Mouse (Mus musculus) embryonic facial prominence, embryonic 15.5 days (tissue): ENCODE measurements around the gene Igf2r. TPM values are rescaled to one million over a fixed set of nuclear protein-coding genes. Genes with fewer than 3 reads are reported as not detected.
A peak's percentile ranks its signal among the peaks of the same experiment; 100 is the strongest.

ENCODE experiments used
- ATAC-seq: fragments of 200-750 bp; cut with Nextera tagmentation; 2 replicates; pipeline ENCODE4 v1.8.0; 2017; ENCODE audit warnings: low read depth, moderate TSS enrichment; ENCODE audit not compliant: insufficient number of reproducible peaks, low FRiP score, low TSS enrichment
- H3K27ac ChIP-seq: fragments of 300-500 bp; sonication (generic); replicated peaks from 2 replicates; pipeline ENCODE4 v1.5.1; 2015; ENCODE audit warnings: mild to moderate bottlenecking, inconsistent platforms
- H3K27me3 ChIP-seq: fragments of 300-500 bp; sonication (generic); 2 replicates; pipeline ENCODE4 v1.6.1; 2015; ENCODE audit warnings: inconsistent platforms
- H3K36me3 ChIP-seq: fragments of 300-500 bp; sonication (generic); 2 replicates; pipeline ENCODE4 v1.6.1; 2015; ENCODE audit warnings: mild to moderate bottlenecking, inconsistent platforms
- H3K4me1 ChIP-seq: fragments of 300-500 bp; sonication (generic); 2 replicates; pipeline ENCODE4 v1.6.1; 2015; ENCODE audit warnings: inconsistent platforms
- H3K4me2 ChIP-seq: fragments of 300-500 bp; sonication (generic); replicated peaks from 2 replicates; pipeline ENCODE4 v1.6.1; 2015; ENCODE audit warnings: mild to moderate bottlenecking, inconsistent platforms
- H3K4me3 ChIP-seq: fragments of 300-500 bp; sonication (generic); replicated peaks from 2 replicates; pipeline ENCODE4 v1.5.1; 2015; ENCODE audit warnings: mild to moderate bottlenecking, inconsistent platforms
- H3K9ac ChIP-seq: fragments of 300-500 bp; sonication (generic); 2 replicates; pipeline ENCODE4 v1.6.1; 2015; ENCODE audit warnings: inconsistent platforms
- H3K9me3 ChIP-seq: fragments of 300-500 bp; sonication (generic); replicated peaks from 2 replicates; pipeline ENCODE4 v1.6.1; 2016; ENCODE audit warnings: inconsistent platforms
- WGBS: fragments of 180-500 bp; shearing (Covaris S2); methylation state at CpG from one replicate; pipeline ENCODE4 v1.1.7; 2015; 5-methylcytosine and 5-hydroxymethylcytosine counted together
- polyA plus RNA-seq: library from polyadenylated mRNA; unstranded; fragments of >200 nt; fragmentation: Nextera tagmentation; extraction: Ambion mirVana; gene quantifications from 2 replicates; pipeline ENCODE4 v1.2.1, GENCODE M21; 2015

Gene Igf2r
- polyA plus RNA-seq, 1 experiment from 2014 or later, result 39.8 TPM

- H3K9me3 ChIP-seq, result peaks cover 12% of the 10 kb centered on the region
- no peaks in the 10 kb centered on the region for H3K27me3 ChIP-seq
- H3K36me3 ChIP-seq, result peaks cover 69% of the 10 kb centered on the region
- ATAC-seq, result no peak
- H3K27ac ChIP-seq, result peak overlapping the region; percentile 87
- H3K4me2 ChIP-seq, result peak overlapping the region; percentile 43
- peak overlapping the region; percentile 56 for H3K4me3 ChIP-seq
- peaks cover 38% of the 10 kb centered on the region for H3K4me1 ChIP-seq
- 47% methylated on average over 38 of the region's 38 CpGs for WGBS
- peak overlapping the region; percentile 57 for H3K9ac ChIP-seq
Measured at GRCm38 (mm10) chr17:12742151-12742908, 27.1 kb downstream of the Igf2r start.

GRCm38 (mm10) chr17:12741218-12741968 is 28.1 kb downstream of the Igf2r start:
- Histone ChIP-seq H3K9me3 (peaks cover 12% of the 10 kb centered on the region), H3K4me1 (peaks cover 38% of the 10 kb centered on the region), H3K9ac (peak overlapping the region; percentile 57), H3K4me3 (peak overlapping the region; percentile 56), H3K36me3 (peaks cover 67% of the 10 kb centered on the region), H3K4me2 (peak overlapping the region; percentile 43), H3K27me3 (no peaks in the 10 kb centered on the region), H3K27ac (peak overlapping the region; percentile 87)
- 51% methylated on average over 36 of the region's 45 CpGs for WGBS
- ATAC-seq, result peak; percentile 83

- H3K4me3 ChIP-seq, result no peak overlapping the region
- peak overlapping the region; percentile 87 for H3K27ac ChIP-seq
- peaks cover 56% of the 10 kb centered on the region for H3K36me3 ChIP-seq
- H3K4me2 ChIP-seq, result no peak overlapping the region
- ATAC-seq, result no peak
- peaks cover 12% of the 10 kb centered on the region for H3K9me3 ChIP-seq
- H3K4me1 ChIP-seq, result peaks cover 39% of the 10 kb centered on the region
- no peak overlapping the region for H3K9ac ChIP-seq
- H3K27me3 ChIP-seq, result no peaks in the 10 kb centered on the region
- WGBS, result 50% methylated on average over 2 of the region's 2 CpGs
Measured at GRCm38 (mm10) chr17:12740317-12740716, 29.1 kb downstream of the Igf2r start.

- peaks cover 38% of the 10 kb centered on the region for H3K4me1 ChIP-seq
- no peak overlapping the region for H3K4me2 ChIP-seq
- no peaks in the 10 kb centered on the region for H3K27me3 ChIP-seq
- peaks cover 12% of the 10 kb centered on the region for H3K9me3 ChIP-seq
- H3K9ac ChIP-seq, result no peak overlapping the region
- ATAC-seq, result no peak
- WGBS, result 44% methylated on average over 4 of the region's 4 CpGs
- H3K4me3 ChIP-seq, result no peak overlapping the region
- H3K27ac ChIP-seq, result peak overlapping the region; percentile 87
- H3K36me3 ChIP-seq, result peaks cover 48% of the 10 kb centered on the region
Measured at GRCm38 (mm10) chr17:12739516-12739915, 29.9 kb downstream of the Igf2r start.

GRCm38 (mm10) chr17:12737934-12738333 is 31.5 kb downstream of the Igf2r start:
- peaks cover 10% of the 10 kb centered on the region for H3K9me3 ChIP-seq
- H3K4me2 ChIP-seq, result no peak overlapping the region
- no peak overlapping the region for H3K4me3 ChIP-seq
- 31% methylated on average over 1 of the region's 1 CpGs for WGBS
- peak overlapping the region; percentile 3; the same call in 1 of the 2 replicates for H3K27ac ChIP-seq
- peaks cover 33% of the 10 kb centered on the region for H3K36me3 ChIP-seq
- no peak for ATAC-seq
- no peaks in the 10 kb centered on the region for H3K27me3 ChIP-seq
- no peak overlapping the region for H3K9ac ChIP-seq
- peaks cover 40% of the 10 kb centered on the region for H3K4me1 ChIP-seq

- no peak overlapping the region for H3K4me3 ChIP-seq
- 15% methylated on average over 12 of the region's 12 CpGs for WGBS
- peak; percentile 66 for ATAC-seq
- H3K4me1 ChIP-seq, result peaks cover 28% of the 10 kb centered on the region
- H3K27me3 ChIP-seq, result no peaks in the 10 kb centered on the region
- H3K36me3 ChIP-seq, result peaks cover 15% of the 10 kb centered on the region
- H3K9ac ChIP-seq, result no peak overlapping the region
- peak overlapping the region; percentile 76 for H3K27ac ChIP-seq
- no peaks in the 10 kb centered on the region for H3K9me3 ChIP-seq
- peak overlapping the region; percentile 27 for H3K4me2 ChIP-seq
Measured at GRCm38 (mm10) chr17:12734205-12734857, 35.1 kb downstream of the Igf2r start.

GRCm38 (mm10) chr17:12733128-12733527 is 36.3 kb downstream of the Igf2r start:
- ATAC-seq, result no peak
- no peak overlapping the region for H3K4me3 ChIP-seq
- H3K27me3 ChIP-seq, result no peaks in the 10 kb centered on the region
- no peak overlapping the region for H3K4me2 ChIP-seq
- peaks cover 19% of the 10 kb centered on the region for H3K36me3 ChIP-seq
- H3K9me3 ChIP-seq, result no peaks in the 10 kb centered on the region
- H3K4me1 ChIP-seq, result peaks cover 30% of the 10 kb centered on the region
- H3K27ac ChIP-seq, result no peak overlapping the region
- WGBS, result 88% methylated on average over 6 of the region's 6 CpGs
- H3K9ac ChIP-seq, result no peak overlapping the region

- 60% methylated on average over 1 of the region's 1 CpGs for WGBS
- no peak overlapping the region for H3K27ac ChIP-seq
- H3K9ac ChIP-seq, result no peak overlapping the region
- no peak overlapping the region for H3K4me2 ChIP-seq
- no peak overlapping the region for H3K4me3 ChIP-seq
- no peaks in the 10 kb centered on the region for H3K27me3 ChIP-seq
- H3K36me3 ChIP-seq, result peaks cover 26% of the 10 kb centered on the region
- H3K9me3 ChIP-seq, result no peaks in the 10 kb centered on the region
- H3K4me1 ChIP-seq, result peaks cover 42% of the 10 kb centered on the region
- no peak for ATAC-seq
Measured at GRCm38 (mm10) chr17:12728536-12728935, 40.9 kb downstream of the Igf2r start.

- ATAC-seq, result no peak
- H3K4me1 ChIP-seq, result peaks cover 44% of the 10 kb centered on the region
- no peaks in the 10 kb centered on the region for H3K9me3 ChIP-seq
- H3K27ac ChIP-seq, result no peak overlapping the region
- H3K4me2 ChIP-seq, result no peak overlapping the region
- H3K36me3 ChIP-seq, result peaks cover 26% of the 10 kb centered on the region
- H3K4me3 ChIP-seq, result no peak overlapping the region
- H3K9ac ChIP-seq, result no peak overlapping the region
- no peaks in the 10 kb centered on the region for H3K27me3 ChIP-seq
- WGBS, result 81% methylated on average over 3 of the region's 3 CpGs
Measured at GRCm38 (mm10) chr17:12727748-12728147, 41.7 kb downstream of the Igf2r start.

- 24% methylated on average over 4 of the region's 4 CpGs for WGBS
- H3K4me2 ChIP-seq, result no peak overlapping the region
Measured at GRCm38 (mm10) chr17:12725871-12726270, 43.6 kb downstream of the Igf2r start.

More at GRCm38 (mm10) chr17:12725871-12726270, 43.6 kb downstream of the Igf2r start:
- H3K27ac ChIP-seq, result peak overlapping the region; percentile 91
- peaks cover 31% of the 10 kb centered on the region for H3K36me3 ChIP-seq
- H3K27me3 ChIP-seq, result no peaks in the 10 kb centered on the region
- ATAC-seq, result no peak
- H3K4me3 ChIP-seq, result no peak overlapping the region
- H3K4me1 ChIP-seq, result peaks cover 53% of the 10 kb centered on the region
- H3K9ac ChIP-seq, result no peak overlapping the region
- H3K9me3 ChIP-seq, result no peaks in the 10 kb centered on the region
